Mouse (Mus musculus): ENCODE measurements at regions not wholly inside any gene's neighbourhood (a gene's known extent, or its start where the extent isn't known, plus 50 kb on each side); places are given as distances from the start of the nearest gene placed in this dataset.
"Not testable (repeated sequence)": the region's sequence is repeated elsewhere in the genome, so short reads cannot be mapped to it uniquely, and the experiment has no call there.

DNA sequence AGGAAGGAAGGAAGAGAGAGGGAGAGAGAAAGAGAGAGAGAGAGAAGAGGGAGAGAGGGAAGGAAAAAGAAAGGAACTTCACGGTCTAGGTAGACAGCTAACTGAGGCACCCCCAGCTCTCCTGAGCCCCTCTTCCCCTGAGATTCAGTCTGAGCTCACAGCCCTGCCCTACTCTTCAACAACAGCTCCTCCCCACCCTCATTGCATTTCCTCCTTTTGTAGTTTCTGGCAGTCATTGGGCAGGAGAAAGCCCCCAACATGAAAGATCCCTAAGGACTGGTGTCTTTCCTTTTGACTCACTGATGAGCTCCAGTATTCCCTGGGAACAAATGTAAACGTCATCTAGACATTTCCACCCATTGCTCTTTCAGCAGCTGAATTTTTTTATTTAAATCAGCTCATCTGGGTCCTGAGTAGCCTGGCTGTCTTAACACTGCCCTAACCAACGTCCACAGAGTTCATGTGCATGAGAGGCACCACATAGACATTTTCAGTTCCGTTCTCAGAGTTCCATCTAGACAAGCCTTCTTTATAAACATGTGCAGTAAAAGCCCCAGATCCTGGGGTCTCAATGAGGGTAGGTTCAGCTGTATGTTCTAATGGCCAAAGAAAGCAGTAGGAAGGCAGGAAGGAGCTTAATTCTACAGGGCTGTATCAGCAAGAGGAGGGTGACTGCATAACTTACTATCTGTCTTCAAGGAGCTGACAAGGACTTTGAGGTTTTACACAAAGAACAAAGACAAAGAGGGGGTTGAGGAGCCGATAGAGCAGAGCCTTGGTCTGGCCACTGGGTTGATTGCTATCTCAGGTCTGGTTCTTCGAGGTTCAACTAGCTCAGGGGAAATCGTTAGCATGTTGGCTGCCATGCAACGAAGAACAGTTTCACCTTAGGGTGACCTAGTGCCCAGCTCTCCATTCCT, 87.6 kb upstream of the Ifngr1 start:
- no peaks in the 10 kb centered on the region for H3K4me1 ChIP-seq (replicated peaks)
- no peaks in the 10 kb centered on the region for H3K36me3 ChIP-seq
- no peak overlapping the region for H3K4me3 ChIP-seq (replicated peaks)
- H3K9ac ChIP-seq = no peak overlapping the region
- H3K27ac ChIP-seq = no peak overlapping the region
- no peaks in the 10 kb centered on the region for H3K27me3 ChIP-seq (replicated peaks)
- 54% methylated on average over 8 of the region's 8 CpGs for WGBS
- no peaks in the 10 kb centered on the region for H3K9me3 ChIP-seq
- no peak overlapping the region for H3K4me2 ChIP-seq (replicated peaks)
- ATAC-seq = no peak

DNA sequence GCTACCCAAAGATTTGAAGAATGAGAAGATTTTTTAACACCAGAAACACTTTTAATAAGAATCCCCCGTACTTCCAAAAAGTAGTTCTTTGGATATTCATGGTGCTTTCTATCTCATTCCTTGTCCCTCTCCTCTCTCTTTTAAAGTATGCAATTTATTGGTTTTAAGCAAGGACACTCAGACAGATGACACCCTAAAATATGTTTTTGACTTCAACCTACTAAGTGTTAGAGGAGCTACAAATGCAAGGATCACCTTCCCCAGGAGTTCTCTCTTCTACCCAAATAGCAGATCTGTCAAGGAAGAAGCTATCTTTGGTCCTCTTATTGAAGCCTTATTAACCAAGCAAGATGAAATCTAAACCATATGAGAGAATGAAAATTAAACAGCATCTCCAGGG, 86.6 kb upstream of the Ifngr1 start:
- H3K4me1 ChIP-seq (replicated peaks) = no peaks in the 10 kb centered on the region
- no peak overlapping the region for H3K4me3 ChIP-seq (replicated peaks)
- H3K9ac ChIP-seq = no peak overlapping the region
- H3K9me3 ChIP-seq = no peaks in the 10 kb centered on the region
- no peaks in the 10 kb centered on the region for H3K36me3 ChIP-seq
- 96% methylated on average over 1 of the region's 1 CpGs for WGBS
- no peaks in the 10 kb centered on the region for H3K27me3 ChIP-seq (replicated peaks)
- H3K4me2 ChIP-seq (replicated peaks) = no peak overlapping the region
- ATAC-seq = no peak
- no peak overlapping the region for H3K27ac ChIP-seq

DNA sequence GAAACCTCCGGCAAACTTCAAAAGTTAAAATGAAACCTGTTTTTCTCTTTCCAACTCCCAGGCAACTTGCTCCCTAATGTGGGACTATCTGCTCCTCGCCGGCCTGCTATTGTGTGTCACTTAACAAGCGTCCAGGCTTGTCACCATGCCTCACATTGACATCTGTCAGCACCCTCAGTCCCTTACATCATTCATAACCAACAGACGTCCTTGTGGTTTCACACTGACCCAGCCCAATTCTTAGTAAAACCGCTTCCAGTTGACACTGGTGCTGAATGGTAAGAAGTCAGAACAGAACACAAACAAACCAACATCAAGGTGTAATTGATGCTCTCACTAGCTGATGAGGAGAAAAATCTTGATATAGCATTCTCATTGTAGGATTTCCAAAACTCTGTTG, 85.8 kb upstream of the Ifngr1 start:
- Histone ChIP-seq H3K4me3 (replicated peaks) (no peak overlapping the region), H3K9me3 (no peaks in the 10 kb centered on the region), H3K9ac (no peak overlapping the region), H3K4me1 (replicated peaks) (no peaks in the 10 kb centered on the region), H3K27ac (no peak overlapping the region), H3K36me3 (no peaks in the 10 kb centered on the region), H3K4me2 (replicated peaks) (no peak overlapping the region), H3K27me3 (replicated peaks) (no peaks in the 10 kb centered on the region)
- 81% methylated on average over 6 of the region's 6 CpGs for WGBS
- no peak for ATAC-seq

DNA sequence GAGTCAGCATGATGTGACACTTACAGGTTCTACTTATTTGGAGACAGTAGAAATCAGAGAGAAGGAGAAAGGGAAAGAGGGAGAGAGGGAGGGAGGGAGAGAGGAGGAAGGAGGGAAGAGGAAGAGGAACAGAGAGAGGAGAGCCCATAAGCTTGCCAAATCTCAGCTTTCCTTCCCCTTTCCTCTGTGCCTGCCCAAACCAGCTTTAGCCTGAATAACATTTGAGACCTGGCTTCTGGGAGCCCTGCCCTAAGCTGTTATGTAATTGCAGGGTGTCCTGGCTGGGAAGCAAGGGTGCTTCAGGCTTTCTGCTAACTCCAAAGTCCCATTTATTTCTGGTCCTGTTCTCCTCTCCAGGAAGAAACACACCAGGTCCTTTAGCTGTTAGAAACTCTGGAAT, 85.3 kb upstream of the Ifngr1 start:
- H3K4me3 ChIP-seq (replicated peaks) = no peak overlapping the region
- no peak overlapping the region for H3K9ac ChIP-seq
- H3K27me3 ChIP-seq (replicated peaks) = no peaks in the 10 kb centered on the region
- H3K4me2 ChIP-seq (replicated peaks) = no peak overlapping the region
- no peak overlapping the region for H3K27ac ChIP-seq
- no peaks in the 10 kb centered on the region for H3K36me3 ChIP-seq
- ATAC-seq = no peak
- H3K4me1 ChIP-seq (replicated peaks) = no peaks in the 10 kb centered on the region
- no peaks in the 10 kb centered on the region for H3K9me3 ChIP-seq

DNA sequence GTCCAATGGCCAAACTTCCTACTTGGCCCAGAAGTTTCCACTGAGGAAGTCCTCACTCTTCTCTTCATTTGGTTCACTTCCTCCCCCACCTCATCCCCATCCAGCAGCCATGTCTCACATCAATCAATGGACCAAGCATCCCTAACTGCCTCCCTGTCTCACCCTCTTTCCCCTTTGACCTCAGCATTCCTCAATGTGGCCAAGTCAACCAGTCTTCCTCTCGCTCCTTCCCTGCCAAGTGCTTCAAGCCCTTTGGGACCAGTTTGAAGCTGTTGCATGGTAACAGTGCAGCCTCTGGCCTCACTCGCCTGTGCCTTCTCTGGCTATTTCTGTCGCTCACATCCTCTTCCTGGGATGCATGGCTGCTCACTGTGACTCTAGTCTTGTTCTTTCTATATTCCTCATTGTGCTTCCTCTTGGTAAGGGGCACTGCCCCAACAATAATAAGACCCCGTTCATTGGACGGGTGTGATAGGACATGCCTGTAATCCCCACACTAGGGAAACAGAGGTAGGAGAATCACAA, 83.5 kb upstream of the Ifngr1 start:
- Histone ChIP-seq H3K9me3 (no peaks in the 10 kb centered on the region), H3K9ac (no peak overlapping the region), H3K4me1 (replicated peaks) (no peaks in the 10 kb centered on the region), H3K36me3 (no peaks in the 10 kb centered on the region), H3K27me3 (replicated peaks) (no peaks in the 10 kb centered on the region), H3K4me2 (replicated peaks) (no peak overlapping the region), H3K27ac (no peak overlapping the region), H3K4me3 (replicated peaks) (no peak overlapping the region)
- no peak for ATAC-seq
- WGBS = 80% methylated on average over 5 of the region's 5 CpGs

DNA sequence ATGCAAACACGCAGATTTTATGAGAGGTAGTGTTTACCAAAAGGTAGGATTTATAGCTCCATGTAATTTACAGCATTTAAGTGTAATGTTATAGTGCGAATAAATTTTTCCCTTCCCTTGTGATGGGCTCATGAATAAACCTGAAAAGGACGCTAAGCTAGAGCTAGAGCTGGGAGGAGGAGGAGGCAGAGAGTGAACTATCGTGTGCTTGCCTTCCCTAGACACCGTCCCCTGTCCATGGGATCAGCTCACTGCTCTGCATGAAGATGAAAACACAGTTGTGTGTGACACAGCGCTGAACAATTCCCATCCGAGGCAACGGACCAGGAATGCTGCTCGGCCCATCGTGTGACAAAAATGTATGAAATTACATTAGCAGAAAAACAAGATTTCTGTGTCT, 81.7 kb upstream of the Ifngr1 start:
- Histone ChIP-seq H3K27me3 (replicated peaks) (no peaks in the 10 kb centered on the region), H3K4me3 (replicated peaks) (no peak overlapping the region), H3K9ac (no peak overlapping the region), H3K9me3 (no peaks in the 10 kb centered on the region), H3K4me2 (replicated peaks) (no peak overlapping the region), H3K27ac (no peak overlapping the region), H3K4me1 (replicated peaks) (no peaks in the 10 kb centered on the region), H3K36me3 (no peaks in the 10 kb centered on the region)
- no peak for ATAC-seq
- WGBS = 58% methylated on average over 10 of the region's 10 CpGs

DNA sequence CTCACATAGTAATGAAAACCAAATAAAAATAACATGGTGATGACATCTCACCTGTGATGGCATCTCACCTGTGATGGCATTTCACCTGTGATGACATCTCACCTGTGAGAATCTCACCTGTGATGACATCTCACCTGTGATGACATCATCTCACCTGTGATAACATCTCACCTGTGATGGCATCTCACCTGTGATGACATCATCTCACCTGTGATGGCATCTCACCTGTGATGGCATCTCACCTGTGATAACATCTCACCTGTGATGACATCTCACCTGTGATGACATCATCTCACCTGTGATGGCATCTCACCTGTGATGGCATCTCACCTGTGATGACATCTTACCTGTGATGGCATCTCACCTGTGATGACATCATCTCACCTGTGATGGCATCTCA, 77.4 kb upstream of the Ifngr1 start:
- not testable (repeated sequence) for H3K27me3 ChIP-seq (replicated peaks); H3K27ac ChIP-seq; H3K36me3 ChIP-seq; ATAC-seq; H3K4me2 ChIP-seq (replicated peaks); H3K9me3 ChIP-seq; H3K9ac ChIP-seq; H3K4me3 ChIP-seq (replicated peaks); H3K4me1 ChIP-seq (replicated peaks)

DNA sequence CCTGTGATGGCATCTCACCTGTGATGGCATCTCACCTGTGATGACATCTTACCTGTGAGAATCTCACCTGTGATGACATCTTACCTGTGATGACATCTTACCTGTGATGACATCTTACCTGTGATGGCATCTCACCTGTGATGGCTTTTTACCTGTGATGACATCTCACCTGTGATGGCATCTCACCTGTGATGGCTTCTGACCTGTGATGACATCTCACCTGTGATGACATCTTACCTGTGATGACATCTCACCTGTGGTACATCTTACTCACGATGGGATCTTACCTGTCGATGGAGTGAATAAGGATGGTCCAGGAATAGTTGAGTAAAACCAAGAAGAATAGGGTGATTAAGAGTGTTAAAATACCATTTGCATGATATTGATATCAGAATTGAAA, 76.9 kb upstream of the Ifngr1 start:
- no peaks in the 10 kb centered on the region for H3K4me1 ChIP-seq (replicated peaks)
- H3K9me3 ChIP-seq = no peaks in the 10 kb centered on the region
- H3K4me3 ChIP-seq (replicated peaks) = no peak overlapping the region
- ATAC-seq = no peak
- H3K27me3 ChIP-seq (replicated peaks) = no peaks in the 10 kb centered on the region
- H3K4me2 ChIP-seq (replicated peaks) = no peak overlapping the region
- H3K27ac ChIP-seq = no peak overlapping the region
- no peak overlapping the region for H3K9ac ChIP-seq
- no peaks in the 10 kb centered on the region for H3K36me3 ChIP-seq
- WGBS = 94% methylated on average over 2 of the region's 2 CpGs

DNA sequence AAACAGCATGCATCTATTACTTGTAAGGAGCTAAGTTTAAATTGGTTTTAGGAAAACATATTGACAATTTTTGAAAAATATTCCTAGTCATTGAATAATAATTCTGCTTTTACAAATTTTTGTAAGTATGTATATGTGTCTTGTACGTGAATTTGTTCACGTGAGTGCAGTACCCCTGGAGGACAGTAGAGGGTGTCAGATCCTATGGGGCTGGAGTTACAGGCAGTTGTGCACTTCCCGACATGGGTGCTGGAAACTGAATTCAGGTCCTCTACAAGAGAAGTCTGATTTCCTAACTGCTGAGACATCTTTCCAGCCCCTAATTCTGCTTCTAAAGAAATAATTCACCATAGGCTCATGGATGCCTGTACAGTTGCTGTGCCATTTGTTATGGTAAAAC, 75.7 kb upstream of the Ifngr1 start:
- no peak for ATAC-seq
- no peaks in the 10 kb centered on the region for H3K9me3 ChIP-seq
- H3K9ac ChIP-seq = no peak overlapping the region
- H3K4me2 ChIP-seq (replicated peaks) = no peak overlapping the region
- no peak overlapping the region for H3K4me3 ChIP-seq (replicated peaks)
- WGBS = 94% methylated on average over 3 of the region's 3 CpGs
- H3K36me3 ChIP-seq = no peaks in the 10 kb centered on the region
- no peaks in the 10 kb centered on the region for H3K4me1 ChIP-seq (replicated peaks)
- no peak overlapping the region for H3K27ac ChIP-seq
- H3K27me3 ChIP-seq (replicated peaks) = no peaks in the 10 kb centered on the region

DNA sequence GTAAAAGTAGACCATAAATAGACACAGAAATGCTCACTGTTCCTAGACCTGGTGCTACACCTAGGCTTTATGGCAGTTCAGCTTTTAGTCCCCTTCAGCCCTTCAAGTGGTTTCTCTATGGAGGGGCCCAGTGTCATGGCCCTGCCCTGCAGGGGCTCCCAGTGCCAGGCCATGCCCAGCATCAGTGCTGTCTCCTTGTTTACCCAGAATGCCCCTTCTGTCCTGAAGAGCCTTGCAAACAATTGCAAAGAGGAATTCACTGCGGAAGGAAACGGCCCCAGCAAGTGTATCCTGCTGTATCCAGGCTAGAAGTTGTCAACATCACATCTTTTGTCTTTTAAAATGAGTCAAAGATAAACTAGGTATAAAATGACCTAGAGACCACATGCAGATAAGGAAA, 74.7 kb upstream of the Ifngr1 start:
- Histone ChIP-seq H3K36me3 (no peaks in the 10 kb centered on the region), H3K27ac (no peak overlapping the region), H3K9me3 (no peaks in the 10 kb centered on the region), H3K4me3 (replicated peaks) (no peak overlapping the region), H3K4me2 (replicated peaks) (no peak overlapping the region), H3K27me3 (replicated peaks) (no peaks in the 10 kb centered on the region), H3K9ac (no peak overlapping the region), H3K4me1 (replicated peaks) (no peaks in the 10 kb centered on the region)
- no peak for ATAC-seq
- WGBS = 65% methylated on average over 2 of the region's 2 CpGs

DNA sequence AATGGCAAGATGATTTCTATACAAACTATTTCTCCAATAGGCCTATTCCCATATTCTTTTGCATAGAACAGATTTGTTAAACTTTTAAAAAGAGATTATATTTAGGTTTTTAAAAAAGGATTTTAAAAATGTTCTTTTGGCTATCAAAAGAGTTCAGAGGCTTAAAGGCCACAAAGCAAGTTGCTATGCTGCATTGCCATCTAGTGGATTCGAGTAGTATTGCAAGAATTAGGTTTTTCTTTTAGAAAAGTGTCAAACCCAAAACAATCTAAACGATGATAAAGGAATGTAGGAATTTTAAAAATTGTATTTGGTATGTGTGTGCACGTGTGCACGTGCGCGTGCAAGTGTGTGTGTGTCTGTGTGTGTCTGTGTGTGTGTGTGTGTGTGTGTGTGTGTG, 73.0 kb upstream of the Ifngr1 start:
- WGBS = 11% methylated on average over 6 of the region's 6 CpGs
- Histone ChIP-seq H3K4me3 (replicated peaks) (no peak overlapping the region), H3K9ac (no peak overlapping the region), H3K27me3 (replicated peaks) (no peaks in the 10 kb centered on the region), H3K27ac (no peak overlapping the region), H3K36me3 (no peaks in the 10 kb centered on the region), H3K4me2 (replicated peaks) (no peak overlapping the region), H3K4me1 (replicated peaks) (no peaks in the 10 kb centered on the region), H3K9me3 (no peaks in the 10 kb centered on the region)
- no peak for ATAC-seq

DNA sequence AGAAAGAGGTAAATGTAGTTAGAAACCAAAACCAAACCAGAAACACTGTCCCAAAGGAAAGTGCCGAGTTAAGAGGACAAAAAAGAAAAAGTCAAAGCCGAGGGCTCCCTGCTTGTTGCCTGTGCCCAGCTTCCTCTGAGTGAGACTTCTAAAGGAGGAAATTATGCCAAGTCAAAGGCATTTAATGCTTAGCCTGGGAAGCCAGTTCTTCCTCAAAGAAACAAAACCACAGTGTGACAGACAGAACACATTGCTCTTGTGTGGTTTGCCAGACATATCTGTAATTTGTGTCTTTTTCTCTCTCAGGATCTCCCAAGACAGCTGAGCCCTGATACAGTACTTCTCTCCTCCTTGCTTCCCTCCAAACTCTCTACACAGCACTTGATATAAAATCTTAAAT, 69.6 kb upstream of the Ifngr1 start:
- no peak overlapping the region for H3K4me3 ChIP-seq (replicated peaks)
- ATAC-seq = no peak
- no peaks in the 10 kb centered on the region for H3K4me1 ChIP-seq (replicated peaks)
- H3K27me3 ChIP-seq (replicated peaks) = no peaks in the 10 kb centered on the region
- H3K36me3 ChIP-seq = no peaks in the 10 kb centered on the region
- no peak overlapping the region for H3K27ac ChIP-seq
- no peaks in the 10 kb centered on the region for H3K9me3 ChIP-seq
- no peak overlapping the region for H3K4me2 ChIP-seq (replicated peaks)
- H3K9ac ChIP-seq = no peak overlapping the region
- WGBS = 63% methylated on average over 2 of the region's 2 CpGs

DNA sequence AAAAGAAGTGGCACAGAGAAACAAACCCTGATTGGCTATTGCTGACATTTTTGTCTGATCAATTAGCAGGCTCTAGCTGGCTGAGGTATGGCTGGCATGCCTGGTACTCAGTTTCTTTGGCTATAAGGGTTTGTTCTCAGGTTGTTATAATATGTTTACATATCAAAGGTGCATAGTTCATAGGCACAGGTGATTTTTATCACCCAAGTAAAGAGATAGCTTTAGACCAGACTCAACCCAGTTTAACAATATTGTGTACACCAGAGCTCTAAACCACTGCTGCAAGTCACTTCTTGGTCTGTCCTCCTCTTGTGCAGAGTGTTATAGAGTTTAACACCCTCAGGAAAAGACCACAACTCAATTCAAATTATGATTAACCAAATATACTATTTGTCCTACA, 65.8 kb upstream of the Ifngr1 start:
- peak overlapping the region; percentile 23; the same call in 1 of the 2 replicates for H3K27ac ChIP-seq

More for the DNA sequence above, 65.8 kb upstream of the Ifngr1 start:
- Histone ChIP-seq H3K4me1 (replicated peaks) (no peaks in the 10 kb centered on the region), H3K4me2 (replicated peaks) (no peak overlapping the region), H3K9me3 (no peaks in the 10 kb centered on the region), H3K27me3 (replicated peaks) (no peaks in the 10 kb centered on the region), H3K9ac (no peak overlapping the region), H3K36me3 (no peaks in the 10 kb centered on the region), H3K4me3 (replicated peaks) (no peak overlapping the region)
- peak; percentile 57 for ATAC-seq

All from intestine, embryonic 15.5 days (tissue).